Mouse (Mus musculus): ENCODE measurements around the gene Pex7. TPM values are rescaled to one million over a fixed set of nuclear protein-coding genes. Genes with fewer than 3 reads are reported as not detected.

The Pex7 gene
- total and polyA plus RNA-seq, 3 experiments, result 15.8 to 22.1 TPM; not detected in 1

DNA sequence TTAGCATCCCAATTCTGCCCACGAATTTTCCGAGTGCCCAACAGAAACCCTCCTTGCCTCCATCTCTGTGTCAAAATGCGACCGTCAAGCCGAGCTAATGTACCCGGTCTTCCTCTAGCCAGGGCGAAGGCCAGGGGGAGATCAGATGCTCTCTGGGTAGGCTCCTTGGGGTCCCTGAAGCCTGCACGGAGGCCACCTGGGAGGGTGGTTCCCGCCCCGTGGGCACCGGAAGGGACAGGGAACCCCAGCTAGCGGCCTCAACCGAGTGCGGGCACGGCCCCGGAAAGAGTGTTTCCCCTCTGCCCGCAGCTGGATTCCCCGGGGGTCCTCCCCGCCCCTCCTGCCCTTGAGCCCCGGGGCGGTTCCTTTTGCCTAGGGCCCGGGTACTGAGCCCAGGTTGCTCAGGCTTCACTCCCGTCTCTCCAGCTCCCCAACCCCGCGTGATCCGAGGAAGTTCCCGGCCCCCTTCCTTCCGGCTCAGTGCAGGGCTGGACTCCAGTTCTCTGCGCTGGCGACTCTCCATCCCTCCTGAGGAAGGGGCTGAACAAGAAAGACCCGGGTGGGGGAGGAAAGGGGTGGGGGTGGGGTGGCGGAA is 57.6 kb downstream of the Pex7 start:
- Histone ChIP-seq H3K79me2 (ENCODE audit: control insufficient read depth, insufficient read depth, low read length, poor library complexity) (no peaks in the 10 kb centered on the region), H3K9me3 (replicated peaks; ENCODE audit: insufficient read depth, low read length) (no peaks in the 10 kb centered on the region), H3K9ac (ENCODE audit: control insufficient read depth, low read depth, low read length, poor library complexity, severe bottlenecking) (no peak overlapping the region), H3K4me1 (ENCODE audit: control insufficient read depth in 1 of 2, insufficient read depth in 2 of 2, low read length in 2 of 2) (no peaks in the 10 kb centered on the region), H3K27me3 (ENCODE audit: control insufficient read depth in 1 of 2, insufficient read depth in 2 of 2, low read length in 2 of 2) (no peaks in the 10 kb centered on the region; a peak in 1 of 4 replicates), H3K36me3 (ENCODE audit: control insufficient read depth in 1 of 2, insufficient read depth in 2 of 2, low read length in 2 of 2) (no peaks in the 10 kb centered on the region), H3K27ac (ENCODE audit: control insufficient read depth, low read depth, low read length) (no peak overlapping the region), H3K4me3 (ENCODE audit: control insufficient read depth in 1 of 2, insufficient read depth in 1 of 2, low read depth in 2 of 2, low read length in 2 of 2) (no peak overlapping the region)
- TF ChIP-seq ZKSCAN1 (IDR thresholded peaks at IDR 0.05; ENCODE audit: low read depth, low read length) (no peak), USF1 (IDR thresholded peaks at IDR 0.05; ENCODE audit: low read depth, low read length) (no peak), USF2 (IDR thresholded peaks at IDR 0.05; ENCODE audit: borderline replicate concordance in 1 of 2, insufficient read depth in 1 of 2, low read depth in 1 of 2, low read length in 2 of 2) (no peak), KAT2A (conservative IDR thresholded peaks at IDR 0.05; ENCODE audit: low read depth, low read length) (no peak), MEF2A (IDR thresholded peaks at IDR 0.05; ENCODE audit: extremely low read depth, insufficient replicate concordance, low read depth, low read length, poor library complexity, severe bottlenecking) (no peak), ETS1 (IDR thresholded peaks at IDR 0.05; ENCODE audit: low read depth, low read length) (no peak), NRF1 (IDR thresholded peaks at IDR 0.05; ENCODE audit: insufficient read depth, low read depth, low read length, poor library complexity, severe bottlenecking) (no peak), CHD2 (IDR thresholded peaks at IDR 0.05; ENCODE audit: low read length) (no peak), SIN3A (IDR thresholded peaks at IDR 0.05; ENCODE audit: low read length) (no peak), TBP (IDR thresholded peaks at IDR 0.05; ENCODE audit: low read depth, low read length) (no peak)
- DNase-seq (ENCODE audit: low read depth, low spot score), result no peak

DNA sequence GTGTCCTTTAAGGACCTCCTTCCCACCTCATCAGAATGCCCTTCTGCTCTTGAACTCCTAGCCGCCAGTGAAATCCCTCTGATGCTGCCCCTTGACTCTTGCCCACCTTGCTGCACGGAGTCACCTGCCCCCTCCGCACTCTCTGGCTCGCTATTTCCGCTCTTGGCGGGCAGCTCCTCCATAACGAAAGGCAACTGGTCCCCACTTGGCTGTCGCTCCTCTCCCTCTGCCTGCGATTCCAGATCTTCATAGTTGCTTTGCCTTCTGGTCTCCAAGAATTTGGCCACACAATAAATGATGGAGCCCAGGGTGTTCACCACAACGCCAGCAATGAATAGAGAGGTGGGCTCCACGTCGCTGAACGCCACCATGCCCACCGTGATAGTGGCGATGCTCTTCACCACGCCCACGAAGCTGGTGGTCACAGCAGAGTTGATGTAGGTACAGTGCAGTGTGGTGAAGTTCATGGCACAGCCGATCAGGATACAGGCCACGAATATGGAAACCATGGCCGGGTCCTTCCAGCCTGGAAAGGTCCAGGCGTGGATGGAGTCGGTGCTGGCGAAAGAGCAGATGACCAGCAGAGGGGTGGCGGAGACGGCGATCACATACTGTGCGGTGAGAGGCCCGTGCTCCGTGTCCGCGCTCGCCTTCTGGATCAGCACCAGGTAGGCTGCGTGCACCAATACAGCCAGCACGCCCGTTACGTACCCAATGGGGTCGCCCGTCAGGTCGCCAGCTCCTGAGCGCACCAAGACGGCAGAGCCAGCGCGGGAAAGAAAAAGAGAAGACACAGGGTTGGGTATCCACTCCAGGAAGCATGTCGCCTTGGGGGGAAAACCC is 58.3 kb downstream of the Pex7 start:
- Histone ChIP-seq H3K36me3 (ENCODE audit: control insufficient read depth in 1 of 2, insufficient read depth in 2 of 2, low read length in 2 of 2) (no peaks in the 10 kb centered on the region), H3K79me2 (ENCODE audit: control insufficient read depth, insufficient read depth, low read length, poor library complexity) (no peaks in the 10 kb centered on the region), H3K27ac (ENCODE audit: control insufficient read depth, low read depth, low read length) (no peak overlapping the region), H3K4me1 (ENCODE audit: control insufficient read depth in 1 of 2, insufficient read depth in 2 of 2, low read length in 2 of 2) (no peaks in the 10 kb centered on the region), H3K4me3 (ENCODE audit: control insufficient read depth in 1 of 2, insufficient read depth in 1 of 2, low read depth in 2 of 2, low read length in 2 of 2) (no peak overlapping the region), H3K27me3 (ENCODE audit: control insufficient read depth in 1 of 2, insufficient read depth in 2 of 2, low read length in 2 of 2) (no peaks in the 10 kb centered on the region; a peak in 1 of 4 replicates), H3K9me3 (replicated peaks; ENCODE audit: insufficient read depth, low read length) (no peaks in the 10 kb centered on the region), H3K9ac (ENCODE audit: control insufficient read depth, low read depth, low read length, poor library complexity, severe bottlenecking) (no peak overlapping the region)
- DNase-seq (ENCODE audit: low read depth, low spot score), result no peak
- TF ChIP-seq JUND (IDR thresholded peaks at IDR 0.05; ENCODE audit: low read depth, low read length), result no peak
- TF ChIP-seq TCF12 (IDR thresholded peaks at IDR 0.05; ENCODE audit: low read depth, low read length), result no peak
- TF ChIP-seq ZMIZ1 (IDR thresholded peaks at IDR 0.05; ENCODE audit: low read depth, low read length), result no peak
- no peak for TF ChIP-seq BHLHE40 (IDR thresholded peaks at IDR 0.05; ENCODE audit: borderline replicate concordance, low read depth, low read length)
- TF ChIP-seq NRF1 (IDR thresholded peaks at IDR 0.05; ENCODE audit: insufficient read depth, low read depth, low read length, poor library complexity, severe bottlenecking), result no peak
- no peak for TF ChIP-seq POLR2A (IDR thresholded peaks at IDR 0.05; ENCODE audit: control insufficient read depth in 1 of 2, insufficient read depth in 1 of 2, low read depth in 1 of 2, low read length in 2 of 2, poor library complexity in 1 of 2)
- TF ChIP-seq RCOR1 (IDR thresholded peaks at IDR 0.05; ENCODE audit: low read depth, low read length), result no peak
- TF ChIP-seq CHD1 (IDR thresholded peaks at IDR 0.05; ENCODE audit: low read depth, low read length), result no peak
- no peak for TF ChIP-seq MAFK (IDR thresholded peaks at IDR 0.05; ENCODE audit: borderline replicate concordance, low read depth, low read length)
- TF ChIP-seq ELF1 (IDR thresholded peaks at IDR 0.05; ENCODE audit: low read depth, low read length), result no peak
- no peak for TF ChIP-seq RAD21 (IDR thresholded peaks at IDR 0.05; ENCODE audit: low read depth, low read length)
- no peak for TF ChIP-seq CTCF (IDR thresholded peaks at IDR 0.05 in 2 of 3, conservative IDR thresholded peaks at IDR 0.05 in 1 of 3; ENCODE audit: control insufficient read depth in 1 of 3, insufficient read depth in 1 of 3, low read depth in 2 of 3, low read length in 3 of 3, poor library complexity in 1 of 3, severe bottlenecking in 1 of 3)
- no peak for TF ChIP-seq MYC (IDR thresholded peaks at IDR 0.05; ENCODE audit: low read depth, low read length)
- no peak for TF ChIP-seq GABPA (IDR thresholded peaks at IDR 0.05; ENCODE audit: low read depth, low read length)
- no peak for TF ChIP-seq MYB (IDR thresholded peaks at IDR 0.05; ENCODE audit: low read depth, low read length)
- no peak for TF ChIP-seq ETS1 (IDR thresholded peaks at IDR 0.05; ENCODE audit: low read depth, low read length)
- TF ChIP-seq ZC3H11A (IDR thresholded peaks at IDR 0.05; ENCODE audit: low read depth, low read length), result no peak
- no peak for TF ChIP-seq MEF2A (IDR thresholded peaks at IDR 0.05; ENCODE audit: extremely low read depth, insufficient replicate concordance, low read depth, low read length, poor library complexity, severe bottlenecking)
- no peak for TF ChIP-seq SIN3A (IDR thresholded peaks at IDR 0.05; ENCODE audit: low read length)
